ENCODE assay signal across 8 mouse cellular contexts in genomic region chr7:29853219-29853842, GRCm38 (mm10). TPM values are rescaled to one million over a fixed set of nuclear protein-coding genes. Genes with fewer than 3 reads are reported as not detected.
A peak's percentile ranks its signal among the peaks of the same experiment; 100 is the strongest.
DNase-seq lines count a peak whose midpoint lies in the region; ATAC-seq and TF ChIP-seq lines count a peak whose summit lies in the region.

Gene Zfp940, minus strand, starts transcription at chr7:29853669.

- H3K9ac ChIP-seq in hindbrain, postnatal 0 days (replicated peaks; ENCODE audit: low read length) = peak within 1 kb of the TSS; percentile 49

- intact Hi-C loops in gastrocnemius, adult 2 months (cut with DNase I) = loop anchor here (2.0 to 5.0 kb wide), 2 partner anchors 36 to 55 kb away; partner anchors contain the start of genes Zfp383 and Zfp790
- intact Hi-C loops in left cerebral cortex, adult 2 months (cut with DNase I) = loop anchor here (2.0 to 5.0 kb wide), 2 partner anchors 35 to 86 kb away; partner anchors contain the start of gene Zfp84

- H3K4me3 ChIP-seq in gastrocnemius, adult 2 months = peak within 1 kb of the TSS; percentile 82
- H3K4me3 ChIP-seq in hindbrain, postnatal 0 days (ENCODE audit: low read length) = peak within 1 kb of the TSS; percentile 55
- H3K4me3 ChIP-seq in left cerebral cortex, adult 2 months = peak within 1 kb of the TSS; percentile 85

- ATAC-seq in common myeloid progenitor, adult 5-6 weeks (replicated peaks; ENCODE audit: low read depth, poor library complexity, severe bottlenecking) = peak; percentile 99
- peak; percentile 99 for ATAC-seq in hindbrain, postnatal 0 days
- ATAC-seq in megakaryocyte, adult 5-6 weeks (ENCODE audit: poor library complexity, severe bottlenecking) = peak; percentile 99

- no peaks in the 10 kb centered on the region for H3K9me3 ChIP-seq in hindbrain, postnatal 0 days (ENCODE audit: low read length)

- H3K27me3 ChIP-seq in hindbrain, postnatal 0 days (ENCODE audit: insufficient read depth, low read length) = no peaks in the 10 kb centered on the region

- H3K4me1 ChIP-seq in hindbrain, postnatal 0 days (ENCODE audit: insufficient read depth, low read length) = 0 out of 2 replicates have a peak, but pooled peaks cover 5% of the 10 kb centered on the region

- peak within 1 kb of the TSS; percentile 79 for H3K27ac ChIP-seq in gastrocnemius, adult 2 months
- H3K27ac ChIP-seq in hindbrain, postnatal 0 days = peak within 1 kb of the TSS; percentile 65
- H3K27ac ChIP-seq in left cerebral cortex, adult 2 months = peak within 1 kb of the TSS; percentile 78

- no peak for TF ChIP-seq CTCF in gastrocnemius, adult 2 months (IDR thresholded peaks at IDR 0.05)
- TF ChIP-seq CTCF in hindbrain, postnatal 0 days (IDR thresholded peaks at IDR 0.05; ENCODE audit: low read depth) = peak; percentile 19; the same call in 1 of the 2 replicates
- no peak; the same call in none of the 2 replicates for TF ChIP-seq CTCF in left cerebral cortex, adult 2 months (IDR thresholded peaks at IDR 0.05)

- peak; percentile 90 for DNase-seq in ZHBTc4 (ENCODE audit: low read depth, low spot score)
- DNase-seq in gastrocnemius, adult 2 months = peak; percentile 82
- DNase-seq in hindbrain, postnatal 0 days (ENCODE audit: low spot score) = peak; percentile 96
- DNase-seq in left cerebral cortex, adult 2 months (ENCODE audit: extremely low spot score in 1 of 2, low spot score in 2 of 2) = peak; percentile 82 to 87
- peak; percentile 93 to 95 for DNase-seq in right cerebral cortex, postnatal 10 days (ENCODE audit: low spot score in 2 of 2)
- DNase-seq in urinary bladder, postnatal 25 days (ENCODE audit: low spot score) = peak; percentile 73

- H3K36me3 ChIP-seq in hindbrain, postnatal 0 days (ENCODE audit: insufficient read depth, low read length) = no peaks in the 10 kb centered on the region

- peak within 1 kb of the TSS; percentile 80 for H3K4me2 ChIP-seq in hindbrain, postnatal 0 days (ENCODE audit: low read depth, low read length)

- WGBS in hindbrain, postnatal 0 days = 1% methylated on average over 21 of the region's 21 CpGs

RNA-seq across cellular contexts. Expression of gene Zfp940, which starts in this region (rescaled TPM):
- total RNA-seq in common myeloid progenitor, adult 5-6 weeks (2017) = 5.4 and 8.4 TPM in 2 replicates
- total RNA-seq in gastrocnemius, adult 2 months (2021) = 1 to 10 TPM; 2.7 to 2.8 TPM
- total RNA-seq in hindbrain, postnatal 0 days (2014; rRNA removed) = 5.3 and 7.4 TPM in 2 replicates
- 8.6 and 10.3 TPM in 2 replicates for polyA plus RNA-seq in hindbrain, postnatal 0 days (2015; fragmentation: Nextera tagmentation; extraction: Ambion mirVana)
- 10 to 100 TPM; 18.9 to 25.7 TPM for total RNA-seq in left cerebral cortex, adult 2 months (2021)
- 1.2 and 1.3 TPM in 2 replicates for total RNA-seq in megakaryocyte, adult 5-6 weeks (2015)
- 1.2 and 1.4 TPM in 2 replicates for total RNA-seq in megakaryocyte, adult 5-6 weeks (2017)

Comparison
In these comparisons a context has a peak if more than half of its experiments do, and no peak if none do; other contexts are left out.
1. Peak in every context shown above with its lines: DNase-seq, ATAC-seq, H3K4me3 ChIP-seq and H3K27ac ChIP-seq.